Mouse (Mus musculus) Muller cell, postnatal 12 days (primary cell): ENCODE measurements at regions not wholly inside any gene's neighbourhood (a gene's known extent, or its start where the extent isn't known, plus 50 kb on each side); places are given as distances from the start of the nearest gene placed in this dataset.

ENCODE experiments used
- DNase-seq: peaks from one replicate; pipeline ENCODE4 v3.0.0-alpha.2; 2015; ENCODE audit errors: inconsistent ontology term

GRCm38 (mm10) chr3:66646251-66646650 lies 334.9 kb upstream of the Rsrc1 start:
- DNase-seq, result no peak

- no peak for DNase-seq
Observed at GRCm38 (mm10) chr3:66649271-66649670, 331.9 kb upstream of the Rsrc1 start.

- DNase-seq, result no peak
Observed at GRCm38 (mm10) chr3:66650076-66650748, 331.0 kb upstream of the Rsrc1 start.

- DNase-seq, result no peak
Observed at GRCm38 (mm10) chr3:66650749-66651472, 330.3 kb upstream of the Rsrc1 start.

GRCm38 (mm10) chr3:66652139-66652846 lies 328.9 kb upstream of the Rsrc1 start:
- DNase-seq, result peak; percentile 25

- peak; percentile 51 for DNase-seq
Observed at GRCm38 (mm10) chr3:66653961-66654360, 327.2 kb upstream of the Rsrc1 start.

- DNase-seq, result no peak
Observed at GRCm38 (mm10) chr3:66654860-66655259, 326.3 kb upstream of the Rsrc1 start.

- no peak for DNase-seq
Observed at GRCm38 (mm10) chr3:66656458-66656857, 324.7 kb upstream of the Rsrc1 start.

GRCm38 (mm10) chr3:66660555-66660954 lies 320.6 kb upstream of the Rsrc1 start:
- no peak for DNase-seq

- no peak for DNase-seq
Observed at GRCm38 (mm10) chr3:66661826-66662618, 319.2 kb upstream of the Rsrc1 start.

- no peak for DNase-seq
Observed at GRCm38 (mm10) chr3:66683589-66684286, 297.5 kb upstream of the Rsrc1 start.

- no peak for DNase-seq
Observed at GRCm38 (mm10) chr3:66684287-66684903, 296.8 kb upstream of the Rsrc1 start.

- no peak for DNase-seq
Observed at GRCm38 (mm10) chr3:66685136-66685535, 296.1 kb upstream of the Rsrc1 start.

- DNase-seq, result no peak
Observed at GRCm38 (mm10) chr3:66687126-66687525, 294.1 kb upstream of the Rsrc1 start.

GRCm38 (mm10) chr3:66690906-66691522 lies 290.2 kb upstream of the Rsrc1 start:
- DNase-seq, result no peak

GRCm38 (mm10) chr3:66695125-66695524 lies 286.1 kb upstream of the Rsrc1 start:
- DNase-seq, result no peak

- no peak for DNase-seq
Observed at GRCm38 (mm10) chr3:66695661-66696253, 285.4 kb upstream of the Rsrc1 start.

GRCm38 (mm10) chr3:66698083-66698482 lies 283.1 kb upstream of the Rsrc1 start:
- no peak for DNase-seq

- no peak for DNase-seq
Observed at GRCm38 (mm10) chr3:66705766-66706165, 275.4 kb upstream of the Rsrc1 start.

- DNase-seq, result no peak
Observed at GRCm38 (mm10) chr3:66735468-66735867, 245.7 kb upstream of the Rsrc1 start.
